Mouse (Mus musculus) neural tube, embryonic 14.5 days (tissue): ENCODE measurements at regions not wholly inside any gene's neighbourhood (a gene's known extent, or its start where the extent isn't known, plus 50 kb on each side); places are given as distances from the start of the nearest gene placed in this dataset.

Experiments used
- ATAC-seq: fragments of 200-750 bp; cut with Nextera tagmentation; 2 replicates; pipeline ENCODE4 v1.8.0; 2017; ENCODE audit warnings: low read depth, mild to moderate bottlenecking, moderate TSS enrichment, moderate library complexity
- H3K27ac ChIP-seq: fragments of 300-500 bp; sonication (generic); 2 replicates; pipeline ENCODE4 v1.5.1; 2014; ENCODE audit warnings: low read depth, mild to moderate bottlenecking, control low read depth, low read length, moderate library complexity, mixed read lengths
- H3K27me3 ChIP-seq: fragments of 300-500 bp; sonication (generic); 2 replicates; pipeline ENCODE4 v1.6.1; 2014; ENCODE audit warnings: low read length; ENCODE audit not compliant: control insufficient read depth, insufficient read depth
- H3K36me3 ChIP-seq: fragments of 300-500 bp; sonication (generic); 2 replicates; pipeline ENCODE4 v1.6.1; 2014; ENCODE audit warnings: low read length, mixed read lengths; ENCODE audit not compliant: control insufficient read depth, insufficient read depth
- H3K4me1 ChIP-seq: fragments of 300-500 bp; sonication (generic); 2 replicates; pipeline ENCODE4 v1.6.1; 2014; ENCODE audit warnings: low read length; ENCODE audit not compliant: control insufficient read depth, insufficient read depth
- H3K4me2 ChIP-seq: fragments of 300-500 bp; sonication (generic); 2 replicates; pipeline ENCODE4 v1.6.1; 2014; ENCODE audit warnings: mild to moderate bottlenecking, low read depth, low read length, control low read depth
- H3K4me3 ChIP-seq: fragments of 300-500 bp; sonication (generic); 2 replicates; pipeline ENCODE4 v1.5.1; 2014; ENCODE audit warnings: low read depth, low read length, control low read depth, mixed read lengths
- H3K9ac ChIP-seq: fragments of 300-500 bp; sonication (generic); replicated peaks from 2 replicates; pipeline ENCODE4 v1.6.1; 2014; ENCODE audit warnings: low read depth, mild to moderate bottlenecking, control low read depth, low read length, mixed read lengths
- H3K9me3 ChIP-seq: fragments of 300-500 bp; sonication (generic); 2 replicates; pipeline ENCODE4 v1.6.1; 2016; ENCODE audit warnings: low read length; ENCODE audit not compliant: control insufficient read depth
- WGBS: fragments of 180-500 bp; shearing (Covaris S2); extraction: QIAGEN DNeasy Blood & Tissue Kit; methylation state at CpG from one replicate; pipeline ENCODE4 v1.1.7; 2014; 5-methylcytosine and 5-hydroxymethylcytosine counted together

DNA sequence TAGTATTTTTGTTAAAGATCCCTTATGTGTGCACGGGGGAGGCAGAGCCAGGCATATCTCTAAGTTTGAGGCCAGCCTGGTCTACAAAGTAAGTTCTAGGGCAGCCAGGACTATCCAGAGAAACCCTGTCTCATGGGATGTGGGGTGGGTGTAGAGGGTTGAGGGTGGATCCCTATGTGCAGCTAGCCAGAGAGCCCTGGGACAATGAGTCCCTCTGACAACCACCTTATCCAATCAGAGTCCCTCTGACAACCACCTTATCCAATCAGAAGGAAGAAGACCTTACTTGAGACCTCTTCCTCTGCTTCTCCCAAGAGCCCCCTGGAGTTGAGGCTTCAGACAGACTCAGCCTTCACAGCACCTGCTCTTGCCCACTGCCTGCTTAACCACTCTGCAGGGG is 56.6 kb upstream of the Zmiz1 start:
- WGBS: 87% methylated on average over 1 of the region's 1 CpGs
- no peak overlapping the region for H3K4me3 ChIP-seq

DNA sequence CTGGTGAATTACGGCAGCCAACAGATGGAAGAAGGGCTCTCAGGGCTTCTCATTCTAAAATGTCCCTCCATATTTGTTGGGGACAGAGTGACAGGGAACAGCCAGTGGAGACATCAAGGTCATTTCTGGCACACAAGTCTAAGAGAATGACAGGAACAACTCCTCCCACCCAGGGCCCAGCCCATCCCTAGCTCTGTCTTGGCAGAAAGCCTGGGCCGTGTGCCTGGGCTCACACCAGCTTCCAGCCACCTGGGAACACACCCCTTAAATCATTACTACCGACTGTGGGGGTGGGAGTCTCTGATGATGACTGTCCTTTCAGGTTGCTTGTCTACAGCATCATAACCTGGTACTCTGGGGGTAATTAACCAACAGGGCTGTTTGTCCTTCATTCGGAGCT is 53.8 kb upstream of the Zmiz1 start:
- H3K4me3 ChIP-seq: no peak overlapping the region
- no peaks in the 10 kb centered on the region for H3K27me3 ChIP-seq
- 58% methylated on average over 4 of the region's 4 CpGs for WGBS
- no peak overlapping the region for H3K4me2 ChIP-seq
- no peaks in the 10 kb centered on the region for H3K9me3 ChIP-seq
- no peak for ATAC-seq
- no peaks in the 10 kb centered on the region for H3K4me1 ChIP-seq
- no peaks in the 10 kb centered on the region for H3K36me3 ChIP-seq
- no peak overlapping the region for H3K27ac ChIP-seq
- H3K9ac ChIP-seq: no peak overlapping the region

More for the DNA sequence above, 56.6 kb upstream of the Zmiz1 start:
- Histone ChIP-seq H3K9ac (no peak overlapping the region), H3K4me1 (peaks cover 8% of the 10 kb centered on the region), H3K27me3 (no peaks in the 10 kb centered on the region), H3K9me3 (no peaks in the 10 kb centered on the region), H3K4me2 (no peak overlapping the region), H3K36me3 (no peaks in the 10 kb centered on the region), H3K27ac (no peak overlapping the region)
- ATAC-seq: no peak

DNA sequence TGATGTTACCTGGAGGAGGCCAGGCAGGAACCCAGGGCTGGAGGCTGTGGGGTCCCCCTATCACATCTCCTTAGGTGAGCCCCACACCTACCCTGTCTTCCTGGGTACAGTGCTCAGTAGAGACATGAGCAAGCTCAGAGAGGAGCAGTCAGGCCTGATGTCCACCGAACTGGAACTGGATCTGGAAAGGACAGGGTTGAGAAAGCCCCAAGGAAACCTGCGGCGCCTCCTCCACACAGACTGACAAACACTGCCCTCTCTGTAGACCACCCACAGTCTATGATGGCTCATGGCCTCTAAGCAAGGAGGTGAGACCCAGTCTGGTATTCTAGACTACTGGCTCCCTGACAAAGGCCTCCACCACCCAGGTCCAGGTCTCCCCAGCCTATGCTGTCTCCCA is 52.9 kb upstream of the Zmiz1 start:
- Histone ChIP-seq H3K9me3 (no peaks in the 10 kb centered on the region), H3K4me1 (no peaks in the 10 kb centered on the region), H3K27ac (no peak overlapping the region), H3K9ac (no peak overlapping the region), H3K4me2 (no peak overlapping the region), H3K36me3 (no peaks in the 10 kb centered on the region), H3K4me3 (no peak overlapping the region), H3K27me3 (no peaks in the 10 kb centered on the region)
- ATAC-seq: no peak
- 93% methylated on average over 3 of the region's 3 CpGs for WGBS

DNA sequence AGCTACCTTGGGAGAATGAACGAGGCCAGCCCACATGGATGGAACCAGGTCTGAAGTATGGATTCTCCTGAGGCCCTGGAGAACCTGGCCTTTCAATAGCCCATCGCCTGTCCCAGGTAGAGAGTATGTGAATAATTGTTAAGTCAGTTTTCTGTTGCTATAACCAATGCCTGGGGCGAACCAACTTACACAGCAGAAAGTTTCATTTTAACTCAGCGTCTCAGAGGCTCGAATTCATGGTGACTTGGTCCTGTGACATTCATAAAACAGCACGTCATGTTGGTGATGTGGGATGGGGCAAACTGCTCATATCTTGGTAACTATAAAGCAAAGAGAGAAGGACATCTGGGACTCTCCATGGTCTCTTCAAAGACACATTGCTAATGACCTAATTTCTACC is 52.4 kb upstream of the Zmiz1 start:
- Histone ChIP-seq H3K27ac (no peak overlapping the region), H3K4me1 (no peaks in the 10 kb centered on the region), H3K4me2 (no peak overlapping the region), H3K9ac (no peak overlapping the region), H3K4me3 (no peak overlapping the region), H3K27me3 (no peaks in the 10 kb centered on the region), H3K9me3 (no peaks in the 10 kb centered on the region), H3K36me3 (no peaks in the 10 kb centered on the region)
- WGBS: 94% methylated on average over 6 of the region's 6 CpGs
- no peak for ATAC-seq

DNA sequence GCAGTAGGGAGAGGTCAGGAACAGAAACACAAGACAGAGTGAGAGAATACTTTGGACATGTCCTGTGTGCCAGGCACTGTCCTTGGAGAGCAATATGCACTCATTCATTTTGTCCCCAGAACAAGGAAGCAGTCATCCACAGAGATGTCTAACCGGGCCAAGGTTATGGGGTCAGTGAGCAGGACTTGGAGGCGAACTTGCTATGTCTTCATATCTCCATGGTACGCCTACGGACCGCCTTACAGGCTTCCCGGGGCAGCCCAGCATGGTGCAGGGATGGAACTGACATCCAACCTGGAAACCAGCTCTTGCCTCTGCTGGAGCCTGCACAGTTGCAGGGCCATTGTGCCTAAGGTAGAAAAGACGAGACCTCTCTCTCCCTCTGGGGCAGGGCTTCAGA is 51.9 kb upstream of the Zmiz1 start:
- no peaks in the 10 kb centered on the region for H3K9me3 ChIP-seq
- H3K27ac ChIP-seq: no peak overlapping the region
- ATAC-seq: no peak
- 67% methylated on average over 7 of the region's 7 CpGs for WGBS
- no peak overlapping the region for H3K4me3 ChIP-seq
- H3K27me3 ChIP-seq: no peaks in the 10 kb centered on the region
- H3K4me1 ChIP-seq: no peaks in the 10 kb centered on the region
- no peak overlapping the region for H3K4me2 ChIP-seq
- H3K9ac ChIP-seq: no peak overlapping the region
- H3K36me3 ChIP-seq: no peaks in the 10 kb centered on the region
